Mouse (Mus musculus): ENCODE results near the gene Nin. TPM values are rescaled to one million over a fixed set of nuclear protein-coding genes. Genes with fewer than 3 reads are reported as not detected.

Gene Nin
- total and polyA plus RNA-seq, 2 experiments = 1.1 to 2.1 TPM

GRCm38 (mm10) chr12:69976688-69977087 lies 136.8 kb downstream of the Nin start:
- DNase-seq (ENCODE audit: extremely low read depth, low read depth, low spot score) = no peak

DNA sequence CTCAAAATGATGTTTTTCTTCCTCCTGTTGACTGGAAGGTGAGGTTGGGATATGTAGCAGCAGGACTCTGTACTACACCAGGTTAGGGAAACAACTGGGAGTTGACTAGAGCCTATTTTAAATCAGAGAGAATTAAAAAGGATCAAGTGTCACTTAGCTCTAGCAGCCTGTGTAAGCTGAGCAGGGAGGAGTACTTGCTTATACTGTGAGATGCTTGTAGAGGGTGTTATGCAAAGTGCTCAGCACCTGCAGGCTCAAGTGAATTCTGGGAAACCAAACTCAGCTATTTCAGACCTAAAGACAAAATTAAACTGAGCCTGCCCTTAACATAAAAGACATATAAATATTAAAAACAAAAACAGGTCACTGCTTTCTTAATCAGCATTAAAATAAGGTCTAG lies 139.9 kb downstream of the Nin start:
- Histone ChIP-seq H3K27ac (replicated peaks; ENCODE audit: insufficient read depth, low read depth, low read length) (no peak overlapping the region), H3K9ac (ENCODE audit: low read depth, low read length) (no peak overlapping the region), H3K79me2 (ENCODE audit: control insufficient read depth, insufficient read depth, low read length) (peaks cover 7% of the 10 kb centered on the region; the same call in 1 of the 2 replicates), H3K36me3 (ENCODE audit: control insufficient read depth, insufficient read depth, low read length) (peaks cover 35% of the 10 kb centered on the region), H3K4me1 (ENCODE audit: control insufficient read depth, insufficient read depth, low read length) (peaks cover 5% of the 10 kb centered on the region), H3K4me3 (ENCODE audit: insufficient read depth, low read depth, low read length) (no peak overlapping the region), H3K27me3 (ENCODE audit: control insufficient read depth, insufficient read depth, low read length) (no peaks in the 10 kb centered on the region)
- TF ChIP-seq POLR2A (IDR thresholded peaks at IDR 0.05; ENCODE audit: extremely low read depth, insufficient read depth, low read length) (no peak), CTCF (IDR thresholded peaks at IDR 0.05; ENCODE audit: low read depth, low read length) (no peak)
- DNase-seq (ENCODE audit: extremely low read depth, low read depth, low spot score) = no peak

More at GRCm38 (mm10) chr12:69976688-69977087, 136.8 kb downstream of the Nin start:
- WGBS = 71% methylated on average over 6 of the region's 6 CpGs
- Histone ChIP-seq H3K36me3 (ENCODE audit: control insufficient read depth, insufficient read depth, low read length) (peaks cover 22% of the 10 kb centered on the region), H3K4me1 (ENCODE audit: control insufficient read depth, insufficient read depth, low read length) (peaks cover 5% of the 10 kb centered on the region), H3K79me2 (ENCODE audit: control insufficient read depth, insufficient read depth, low read length) (peaks cover 5% of the 10 kb centered on the region; the same call in 1 of the 2 replicates), H3K4me3 (ENCODE audit: insufficient read depth, low read depth, low read length) (no peak overlapping the region), H3K27me3 (ENCODE audit: control insufficient read depth, insufficient read depth, low read length) (no peaks in the 10 kb centered on the region), H3K9ac (ENCODE audit: low read depth, low read length) (no peak overlapping the region), H3K27ac (replicated peaks; ENCODE audit: insufficient read depth, low read depth, low read length) (no peak overlapping the region)
- TF ChIP-seq CTCF (IDR thresholded peaks at IDR 0.05; ENCODE audit: low read depth, low read length) (no peak), POLR2A (IDR thresholded peaks at IDR 0.05; ENCODE audit: extremely low read depth, insufficient read depth, low read length) (no peak)

DNA sequence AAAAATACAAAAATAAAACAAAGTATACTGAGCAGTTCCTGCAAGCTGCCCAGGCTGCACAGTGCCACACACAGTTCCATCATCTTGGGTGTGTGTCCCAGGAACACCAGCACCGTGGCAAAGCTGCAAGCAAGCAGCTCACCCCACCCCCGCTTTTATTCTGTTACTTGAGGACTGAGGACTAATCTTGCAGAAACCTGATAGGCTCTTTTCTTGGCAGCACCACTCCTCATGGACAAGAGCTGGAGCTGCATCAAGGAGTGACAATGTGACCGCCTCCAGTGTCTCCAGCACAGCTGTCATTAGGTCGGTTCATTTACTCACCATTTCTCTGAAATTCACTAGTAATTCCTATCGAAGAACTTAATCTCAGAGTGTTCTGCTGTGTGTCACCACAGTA lies 145.4 kb downstream of the Nin start:
- WGBS = 78% methylated on average over 5 of the region's 5 CpGs

DNA sequence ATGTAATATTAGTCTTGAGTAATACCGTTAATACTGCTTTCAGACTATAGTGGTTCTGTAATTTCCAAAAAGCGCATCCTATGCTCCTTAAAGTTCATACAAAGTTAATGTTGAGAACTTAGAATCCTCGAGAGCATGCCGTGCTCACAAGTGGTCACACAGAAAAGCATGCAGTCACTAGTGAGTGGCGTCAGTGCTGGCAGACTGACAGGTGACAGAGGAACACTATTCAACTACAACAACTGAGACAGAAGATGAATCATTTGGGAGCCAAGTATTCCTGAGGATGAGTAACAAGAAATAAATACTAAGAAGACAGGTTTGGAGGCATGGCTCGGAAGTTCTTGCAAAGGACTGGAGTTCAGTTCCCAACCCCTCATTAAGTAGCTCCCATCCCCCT lies 146.4 kb downstream of the Nin start:
- DNase-seq (ENCODE audit: extremely low read depth, low read depth, low spot score) = no peak

More for the DNA sequence above, 145.4 kb downstream of the Nin start:
- Histone ChIP-seq H3K36me3 (ENCODE audit: control insufficient read depth, insufficient read depth, low read length) (peaks cover 48% of the 10 kb centered on the region), H3K27ac (replicated peaks; ENCODE audit: insufficient read depth, low read depth, low read length) (no peak overlapping the region), H3K4me3 (ENCODE audit: insufficient read depth, low read depth, low read length) (no peak overlapping the region), H3K9ac (ENCODE audit: low read depth, low read length) (no peak overlapping the region), H3K79me2 (ENCODE audit: control insufficient read depth, insufficient read depth, low read length) (peaks cover 7% of the 10 kb centered on the region; the same call in 1 of the 2 replicates), H3K27me3 (ENCODE audit: control insufficient read depth, insufficient read depth, low read length) (no peaks in the 10 kb centered on the region), H3K4me1 (ENCODE audit: control insufficient read depth, insufficient read depth, low read length) (no peaks in the 10 kb centered on the region; the same call in 1 of the 2 replicates)
- no peak for DNase-seq (ENCODE audit: extremely low read depth, low read depth, low spot score)
- TF ChIP-seq CTCF (IDR thresholded peaks at IDR 0.05; ENCODE audit: low read depth, low read length) = no peak
- no peak for TF ChIP-seq POLR2A (IDR thresholded peaks at IDR 0.05; ENCODE audit: extremely low read depth, insufficient read depth, low read length)

DNA sequence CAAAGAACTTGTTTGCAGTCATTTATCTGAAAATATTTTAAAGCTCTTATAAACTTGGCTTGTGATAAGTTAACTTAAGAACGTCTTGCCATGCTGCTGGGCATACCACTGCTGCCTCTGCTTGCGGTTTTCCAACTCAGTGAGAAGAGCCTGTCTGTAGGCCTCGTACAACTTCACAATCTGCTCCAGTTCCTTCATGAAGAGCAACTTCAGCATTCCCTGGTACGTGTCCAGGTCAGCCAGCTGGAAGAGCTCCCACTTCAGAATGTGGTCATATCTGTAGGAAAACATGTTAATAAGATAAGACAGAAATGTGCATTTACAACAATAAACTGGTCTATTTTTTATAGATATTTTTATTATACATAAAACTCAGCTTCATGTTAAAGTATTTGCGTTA lies 147.4 kb downstream of the Nin start:
- DNase-seq (ENCODE audit: extremely low read depth, low read depth, low spot score) = peak; percentile 19
- WGBS = 73% methylated on average over 5 of the region's 5 CpGs
- Histone ChIP-seq H3K9ac (ENCODE audit: low read depth, low read length) (no peak overlapping the region), H3K27ac (replicated peaks; ENCODE audit: insufficient read depth, low read depth, low read length) (no peak overlapping the region), H3K36me3 (ENCODE audit: control insufficient read depth, insufficient read depth, low read length) (peaks cover 48% of the 10 kb centered on the region), H3K79me2 (ENCODE audit: control insufficient read depth, insufficient read depth, low read length) (peaks cover 3% of the 10 kb centered on the region; the same call in 1 of the 2 replicates), H3K4me3 (ENCODE audit: insufficient read depth, low read depth, low read length) (no peak overlapping the region), H3K27me3 (ENCODE audit: control insufficient read depth, insufficient read depth, low read length) (no peaks in the 10 kb centered on the region), H3K4me1 (ENCODE audit: control insufficient read depth, insufficient read depth, low read length) (no peaks in the 10 kb centered on the region)
- TF ChIP-seq CTCF (IDR thresholded peaks at IDR 0.05; ENCODE audit: low read depth, low read length) (no peak), POLR2A (IDR thresholded peaks at IDR 0.05; ENCODE audit: extremely low read depth, insufficient read depth, low read length) (no peak)

More for the DNA sequence above, 146.4 kb downstream of the Nin start:
- H3K27me3 ChIP-seq (ENCODE audit: control insufficient read depth, insufficient read depth, low read length) = no peaks in the 10 kb centered on the region
- 84% methylated on average over 6 of the region's 6 CpGs for WGBS
- H3K9ac ChIP-seq (ENCODE audit: low read depth, low read length) = no peak overlapping the region
- no peak for TF ChIP-seq CTCF (IDR thresholded peaks at IDR 0.05; ENCODE audit: low read depth, low read length)
- no peak for TF ChIP-seq POLR2A (IDR thresholded peaks at IDR 0.05; ENCODE audit: extremely low read depth, insufficient read depth, low read length)
- no peaks in the 10 kb centered on the region; the same call in 1 of the 2 replicates for H3K4me1 ChIP-seq (ENCODE audit: control insufficient read depth, insufficient read depth, low read length)
- no peak overlapping the region for H3K27ac ChIP-seq (replicated peaks; ENCODE audit: insufficient read depth, low read depth, low read length)
- peaks cover 7% of the 10 kb centered on the region; the same call in 1 of the 2 replicates for H3K79me2 ChIP-seq (ENCODE audit: control insufficient read depth, insufficient read depth, low read length)
- H3K36me3 ChIP-seq (ENCODE audit: control insufficient read depth, insufficient read depth, low read length) = peaks cover 47% of the 10 kb centered on the region
- H3K4me3 ChIP-seq (ENCODE audit: insufficient read depth, low read depth, low read length) = no peak overlapping the region

DNA sequence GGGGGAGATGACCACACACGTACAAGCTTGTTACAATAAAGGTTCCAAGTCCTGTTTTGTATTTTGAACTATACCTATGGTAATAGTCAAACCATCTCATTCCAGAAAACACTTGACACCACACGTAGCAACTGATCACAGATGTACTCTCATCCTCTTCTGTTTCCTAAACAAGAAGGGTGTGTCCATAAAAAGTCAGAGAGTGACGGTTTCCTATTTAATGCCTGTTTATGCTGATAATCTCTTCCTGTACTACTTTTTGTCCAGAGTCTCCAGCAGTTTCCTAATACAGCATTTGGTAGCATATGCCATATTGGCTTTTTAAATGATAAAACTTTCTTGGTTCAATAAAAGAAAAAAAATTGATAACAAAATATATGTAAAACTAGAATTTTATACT lies 147.9 kb downstream of the Nin start:
- Histone ChIP-seq H3K4me3 (ENCODE audit: insufficient read depth, low read depth, low read length) (no peak overlapping the region), H3K36me3 (ENCODE audit: control insufficient read depth, insufficient read depth, low read length) (peaks cover 46% of the 10 kb centered on the region), H3K9ac (ENCODE audit: low read depth, low read length) (no peak overlapping the region), H3K27me3 (ENCODE audit: control insufficient read depth, insufficient read depth, low read length) (no peaks in the 10 kb centered on the region), H3K79me2 (ENCODE audit: control insufficient read depth, insufficient read depth, low read length) (peaks cover 3% of the 10 kb centered on the region; the same call in 1 of the 2 replicates), H3K27ac (replicated peaks; ENCODE audit: insufficient read depth, low read depth, low read length) (no peak overlapping the region), H3K4me1 (ENCODE audit: control insufficient read depth, insufficient read depth, low read length) (no peaks in the 10 kb centered on the region)
- no peak for DNase-seq (ENCODE audit: extremely low read depth, low read depth, low spot score)
- WGBS = 87% methylated on average over 3 of the region's 3 CpGs
- TF ChIP-seq CTCF (IDR thresholded peaks at IDR 0.05; ENCODE audit: low read depth, low read length) = no peak
- TF ChIP-seq POLR2A (IDR thresholded peaks at IDR 0.05; ENCODE audit: extremely low read depth, insufficient read depth, low read length) = no peak
